In the genomic region with DNA sequence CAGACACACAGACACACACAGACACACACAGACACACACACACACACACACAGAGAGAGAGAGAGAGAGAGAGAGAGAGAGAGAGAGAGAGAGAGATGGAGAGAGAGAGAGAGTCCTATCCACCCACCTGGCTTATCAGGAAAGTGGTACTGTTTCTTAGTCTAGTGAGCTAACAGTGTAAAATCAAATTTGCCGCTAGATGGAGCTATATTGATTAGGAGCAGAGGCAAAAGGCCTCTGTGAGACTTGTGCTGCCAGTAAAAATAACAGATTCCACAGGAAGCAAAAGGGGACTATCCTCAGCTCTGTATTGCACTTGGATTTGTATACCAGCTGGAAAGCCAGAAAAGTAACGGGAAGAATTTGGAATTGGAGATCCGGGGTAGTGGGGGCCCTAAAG, we compare ENCODE assay signal across 8 mouse cellular contexts.
DNase-seq lines count a peak whose midpoint lies in the region.

No protein-coding gene starts in this region.

- peak; percentile 34 to 83 for DNase-seq in cerebellum, postnatal 10 days
- no peak for DNase-seq in cerebellum, adult 11-12 months
- peak; percentile 45 for DNase-seq in layer of hippocampus, adult 9-10 months (ENCODE audit: low spot score)
- no peak for DNase-seq in layer of hippocampus, postnatal 10 days (ENCODE audit: low spot score in 2 of 2)
- DNase-seq in NIH3T3 (ENCODE audit: low read depth), result peak; percentile 51
- peak; percentile 1 for DNase-seq in lung, postnatal 25 days (ENCODE audit: low spot score)
- no peak for DNase-seq in Muller cell, postnatal 12 days (ENCODE audit: inconsistent ontology term)
- DNase-seq in layer of hippocampus, adult 8-10 months (ENCODE audit: low spot score in 2 of 2), result no peak

Comparison
In these comparisons a context has a peak if more than half of its experiments do, and no peak if none do; other contexts are left out.
1. DNase-seq: peak in cerebellum, postnatal 10 days (2 of 2), layer of hippocampus, adult 9-10 months (single experiment), NIH3T3 (single experiment) and lung, postnatal 25 days (single experiment); none in cerebellum, adult 11-12 months (single experiment), layer of hippocampus, postnatal 10 days (0 of 2), Muller cell, postnatal 12 days (single experiment) and layer of hippocampus, adult 8-10 months (0 of 2).